Mouse (Mus musculus): Measurements from ENCODE around the gene Pet100. TPM values are rescaled to one million over a fixed set of nuclear protein-coding genes. Genes with fewer than 3 reads are reported as not detected.
A peak's percentile ranks its signal among the peaks of the same experiment; 100 is the strongest.

The Pet100 gene
- total RNA-seq, 2 experiments from 2014 or later = 84.7 to 91.0 TPM

- DNase-seq (ENCODE audit: low spot score) = no peak
Measured at GRCm38 (mm10) chr8:3622119-3622518, 771 bp downstream of the Pet100 start.

- no peak for DNase-seq (ENCODE audit: low spot score)
Measured at GRCm38 (mm10) chr8:3625445-3625844, 4.1 kb downstream of the Pet100 start, which contains the start of gene Pcp2. TSS of gene Pcp2 (minus strand) at chr8:3625545.

- no peak for DNase-seq (ENCODE audit: low spot score)
Measured at GRCm38 (mm10) chr8:3626971-3627370, 5.6 kb downstream of the Pet100 start.

- DNase-seq (ENCODE audit: low spot score) = no peak
Measured at GRCm38 (mm10) chr8:3628014-3628413, 6.7 kb downstream of the Pet100 start.

GRCm38 (mm10) chr8:3630647-3631477, 9.5 kb downstream of the Pet100 start, which contains the start of gene Stxbp2:
TSS of gene Stxbp2 (plus strand) at chr8:3630955.
- DNase-seq (ENCODE audit: low spot score) = peak; percentile 24

GRCm38 (mm10) chr8:3631478-3631875, 10.1 kb downstream of the Pet100 start:
- no peak for DNase-seq (ENCODE audit: low spot score)

GRCm38 (mm10) chr8:3645804-3646203, 24.5 kb downstream of the Pet100 start:
- peak; percentile 17 for DNase-seq (ENCODE audit: low spot score)

GRCm38 (mm10) chr8:3646824-3647531, 25.6 kb downstream of the Pet100 start:
- no peak for DNase-seq (ENCODE audit: low spot score)

GRCm38 (mm10) chr8:3647561-3647960, 26.2 kb downstream of the Pet100 start:
- no peak for DNase-seq (ENCODE audit: low spot score)

GRCm38 (mm10) chr8:3648268-3648667, 26.9 kb downstream of the Pet100 start:
- no peak for DNase-seq (ENCODE audit: low spot score)

GRCm38 (mm10) chr8:3648990-3649389, 27.6 kb downstream of the Pet100 start:
- DNase-seq (ENCODE audit: low spot score) = no peak

- no peak for DNase-seq (ENCODE audit: low spot score)
Measured at GRCm38 (mm10) chr8:3652845-3653244, 31.5 kb downstream of the Pet100 start.

GRCm38 (mm10) chr8:3654726-3655508, 33.6 kb downstream of the Pet100 start:
- DNase-seq (ENCODE audit: low spot score) = no peak

- DNase-seq (ENCODE audit: low spot score) = no peak
Measured at GRCm38 (mm10) chr8:3655526-3655925, 34.2 kb downstream of the Pet100 start, which contains the start of gene Retn. TSS of gene Retn (plus strand) at chr8:3655770.

GRCm38 (mm10) chr8:3656725-3657381, 35.5 kb downstream of the Pet100 start:
- DNase-seq (ENCODE audit: low spot score) = no peak

- DNase-seq (ENCODE audit: low spot score) = no peak
Measured at GRCm38 (mm10) chr8:3660889-3661288, 39.5 kb downstream of the Pet100 start.

- DNase-seq (ENCODE audit: low spot score) = no peak
Measured at GRCm38 (mm10) chr8:3664405-3664804, 43.1 kb downstream of the Pet100 start.

GRCm38 (mm10) chr8:3665507-3665906, 44.2 kb downstream of the Pet100 start, which contains the start of gene Mcemp1:
TSS of gene Mcemp1 (plus strand) at chr8:3665754.
- DNase-seq (ENCODE audit: low spot score) = no peak

- DNase-seq (ENCODE audit: low spot score) = no peak
Measured at GRCm38 (mm10) chr8:3670388-3670787, 49.0 kb downstream of the Pet100 start.

- peak; percentile 80 for DNase-seq (ENCODE audit: low spot score)
Measured at GRCm38 (mm10) chr8:3671980-3672491, 50.7 kb downstream of the Pet100 start, which contains the start of gene Fcor. TSS of gene Fcor (minus strand) at chr8:3672362.

GRCm38 (mm10) chr8:3674671-3675070, 53.3 kb downstream of the Pet100 start:
- DNase-seq (ENCODE audit: low spot score) = no peak

Data from gastrocnemius, adult 18-20 months (tissue).